Mouse (Mus musculus): ENCODE data around the gene Tha1. TPM values are rescaled to one million over a fixed set of nuclear protein-coding genes. Genes with fewer than 3 reads are reported as not detected.
A peak's percentile ranks its signal among the peaks of the same experiment; 100 is the strongest.

Tha1 gene
- total RNA-seq, 2 experiments from 2014 or later = 4.7 to 5.4 TPM

- DNase-seq (ENCODE audit: extremely low spot score in 1 of 2, low spot score in 2 of 2) = no peak
- Histone ChIP-seq H3K27ac (no peak overlapping the region), H3K4me3 (no peak overlapping the region)
- intact Hi-C loops (cut with DNase I) = no loop called here
- TF ChIP-seq CTCF (IDR thresholded peaks at IDR 0.05) = no peak
These were observed 18.9 kb upstream of the Tha1 start for GRCm38 (mm10) chr11:117892199-117892598.

- no peak for TF ChIP-seq CTCF (IDR thresholded peaks at IDR 0.05)
- no peak overlapping the region for H3K4me3 ChIP-seq
- intact Hi-C loops (cut with DNase I) = no loop called here
- H3K27ac ChIP-seq = no peak overlapping the region
- no peak for DNase-seq (ENCODE audit: extremely low spot score in 1 of 2, low spot score in 2 of 2)
These were observed 18.4 kb upstream of the Tha1 start for GRCm38 (mm10) chr11:117891581-117892175.

- Histone ChIP-seq H3K27ac (no peak overlapping the region), H3K4me3 (no peak overlapping the region)
- intact Hi-C loops (cut with DNase I) = no loop called here
- TF ChIP-seq CTCF (IDR thresholded peaks at IDR 0.05) = no peak; the same call in 1 of the 2 replicates
- DNase-seq (ENCODE audit: extremely low spot score in 1 of 2, low spot score in 2 of 2) = no peak
These were observed 17.4 kb upstream of the Tha1 start for GRCm38 (mm10) chr11:117890519-117891282.

- Histone ChIP-seq H3K4me3 (no peak overlapping the region), H3K27ac (no peak overlapping the region)
- no peak for TF ChIP-seq CTCF (IDR thresholded peaks at IDR 0.05)
- intact Hi-C loops (cut with DNase I) = no loop called here
- DNase-seq (ENCODE audit: extremely low spot score in 1 of 2, low spot score in 2 of 2) = no peak
These were observed 16.6 kb upstream of the Tha1 start for GRCm38 (mm10) chr11:117889887-117890340.

- DNase-seq (ENCODE audit: extremely low spot score in 1 of 2, low spot score in 2 of 2) = peak; percentile 22 to 54
- Histone ChIP-seq H3K4me3 (peak overlapping the region; percentile 29), H3K27ac (no peak overlapping the region)
- intact Hi-C loops (cut with DNase I) = no loop called here
- no peak for TF ChIP-seq CTCF (IDR thresholded peaks at IDR 0.05)
These were observed 15.9 kb upstream of the Tha1 start for GRCm38 (mm10) chr11:117888853-117889822.

- no peak for TF ChIP-seq CTCF (IDR thresholded peaks at IDR 0.05)
- DNase-seq (ENCODE audit: extremely low spot score in 1 of 2, low spot score in 2 of 2) = no peak
- intact Hi-C loops (cut with DNase I) = no loop called here
- no peak overlapping the region; the same call in 1 of the 2 replicates for H3K4me3 ChIP-seq
- H3K27ac ChIP-seq = no peak overlapping the region
These were observed 15.0 kb upstream of the Tha1 start for GRCm38 (mm10) chr11:117888168-117888852.

- no peak overlapping the region for H3K4me3 ChIP-seq
- intact Hi-C loops (cut with DNase I) = no loop called here
- no peak for TF ChIP-seq CTCF (IDR thresholded peaks at IDR 0.05)
- H3K27ac ChIP-seq = no peak overlapping the region
- DNase-seq (ENCODE audit: extremely low spot score in 1 of 2, low spot score in 2 of 2) = no peak
These were observed 12.7 kb upstream of the Tha1 start for GRCm38 (mm10) chr11:117886000-117886399.

- Histone ChIP-seq H3K27ac (no peak overlapping the region), H3K4me3 (no peak overlapping the region)
- TF ChIP-seq CTCF (IDR thresholded peaks at IDR 0.05) = no peak
- intact Hi-C loops (cut with DNase I) = no loop called here
- DNase-seq (ENCODE audit: extremely low spot score in 1 of 2, low spot score in 2 of 2) = no peak
These were observed 8.9 kb upstream of the Tha1 start for GRCm38 (mm10) chr11:117882208-117882607.

- TF ChIP-seq CTCF (IDR thresholded peaks at IDR 0.05) = no peak
- no peak for DNase-seq (ENCODE audit: extremely low spot score in 1 of 2, low spot score in 2 of 2)
- no peak overlapping the region for H3K27ac ChIP-seq
- intact Hi-C loops (cut with DNase I) = no loop called here
- no peak overlapping the region for H3K4me3 ChIP-seq
These were observed 8.5 kb upstream of the Tha1 start for GRCm38 (mm10) chr11:117881787-117882186.

GRCm38 (mm10) chr11:117880977-117881358 lies 7.7 kb upstream of the Tha1 start:
- intact Hi-C loops (cut with DNase I) = no loop called here
- Histone ChIP-seq H3K4me3 (no peak overlapping the region), H3K27ac (no peak overlapping the region)
- TF ChIP-seq CTCF (IDR thresholded peaks at IDR 0.05) = no peak
- no peak for DNase-seq (ENCODE audit: extremely low spot score in 1 of 2, low spot score in 2 of 2)

GRCm38 (mm10) chr11:117880336-117880976 lies 7.2 kb upstream of the Tha1 start:
- Histone ChIP-seq H3K27ac (no peak overlapping the region), H3K4me3 (no peak overlapping the region)
- TF ChIP-seq CTCF (IDR thresholded peaks at IDR 0.05) = no peak
- intact Hi-C loops (cut with DNase I) = no loop called here
- no peak for DNase-seq (ENCODE audit: extremely low spot score in 1 of 2, low spot score in 2 of 2)

All from left cerebral cortex, adult 2 months (tissue).